Mouse (Mus musculus) intestine, postnatal 0 days (tissue): ENCODE measurements around the gene Dnah6. TPM values are rescaled to one million over a fixed set of nuclear protein-coding genes. Genes with fewer than 3 reads are reported as not detected.

Experiments used
- ATAC-seq: fragments of 200-750 bp; cut with Nextera tagmentation; 2 replicates; pipeline ENCODE4 v1.8.0; 2017; ENCODE audit warnings: mild to moderate bottlenecking, moderate TSS enrichment, moderate library complexity
- H3K27ac ChIP-seq: fragments of 300-500 bp; sonication (generic); 2 replicates; pipeline ENCODE4 v1.5.1; 2014; ENCODE audit warnings: mild to moderate bottlenecking, low read depth, low read length, moderate library complexity
- H3K27me3 ChIP-seq: fragments of 300-500 bp; sonication (generic); replicated peaks from 2 replicates; pipeline ENCODE4 v1.6.1; 2014; ENCODE audit warnings: low read length, mixed read lengths; ENCODE audit not compliant: control insufficient read depth, insufficient read depth
- H3K36me3 ChIP-seq: fragments of 300-500 bp; sonication (generic); 2 replicates; pipeline ENCODE4 v1.6.1; 2014; ENCODE audit warnings: mild to moderate bottlenecking, moderate library complexity; ENCODE audit not compliant: control insufficient read depth, insufficient read depth
- H3K4me1 ChIP-seq: fragments of 300-500 bp; sonication (generic); replicated peaks from 2 replicates; pipeline ENCODE4 v1.6.1; 2014; ENCODE audit warnings: antibody characterized with exemption, low read length, mixed read lengths; ENCODE audit not compliant: control insufficient read depth, insufficient read depth
- H3K4me2 ChIP-seq: fragments of 300-500 bp; sonication (generic); replicated peaks from 2 replicates; pipeline ENCODE4 v1.6.1; 2014; ENCODE audit warnings: low read depth, mild to moderate bottlenecking, moderate library complexity
- H3K4me3 ChIP-seq: fragments of 300-500 bp; sonication (generic); 2 replicates; pipeline ENCODE4 v1.5.1; 2014; ENCODE audit warnings: low read depth, low read length
- H3K9ac ChIP-seq: fragments of 300-500 bp; sonication (generic); 2 replicates; pipeline ENCODE4 v1.6.1; 2014; ENCODE audit warnings: mild to moderate bottlenecking, low read depth, low read length
- H3K9me3 ChIP-seq: fragments of 300-500 bp; sonication (generic); 2 replicates; pipeline ENCODE4 v1.6.1; 2016; ENCODE audit warnings: mixed run types; ENCODE audit not compliant: control insufficient read depth
- CTCF ChIP-seq: sonication (generic); IDR thresholded peaks from 2 replicates; pipeline ENCODE4 v1.5.1; 2016; ENCODE audit warnings: low read depth, mild to moderate bottlenecking, control low read depth, antibody characterized with exemption, moderate library complexity
- WGBS: fragments of 180-500 bp; shearing (Covaris S2); extraction: QIAGEN DNeasy Blood & Tissue Kit; methylation state at CpG from one replicate; pipeline ENCODE4 v1.1.7; 2014; 5-methylcytosine and 5-hydroxymethylcytosine counted together
- polyA plus RNA-seq: library from polyadenylated mRNA; unstranded; fragments of >200 nt; fragmentation: Nextera tagmentation; extraction: Ambion mirVana; gene quantifications from 2 replicates; pipeline ENCODE4 v1.2.1, GENCODE M21; 2015

The Dnah6 gene
- polyA plus RNA-seq, 1 experiment from 2014 or later = 0.09 TPM

DNA sequence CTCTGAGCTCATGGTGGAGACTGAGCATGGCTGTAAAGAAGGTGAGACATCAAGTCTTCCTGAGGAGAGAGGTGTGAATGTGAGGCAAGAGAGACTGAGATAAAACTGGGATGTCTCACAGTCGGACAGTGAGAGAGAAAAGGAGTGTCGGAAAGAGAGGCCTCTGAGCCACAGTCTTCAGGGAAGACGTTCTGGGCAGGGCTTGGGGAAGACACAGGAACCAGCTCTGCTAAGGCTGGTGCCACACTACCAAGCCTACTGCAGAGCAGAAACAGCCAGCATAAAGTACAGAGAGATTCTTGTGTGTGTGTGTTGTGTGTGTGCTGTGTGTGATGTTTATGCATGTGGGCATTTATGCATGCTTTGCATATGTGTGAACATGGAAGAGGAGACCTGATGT, 156.9 kb downstream of the Dnah6 start:
- Histone ChIP-seq H3K9me3 (no peaks in the 10 kb centered on the region), H3K27ac (no peak overlapping the region), H3K4me3 (no peak overlapping the region), H3K4me1 (no peaks in the 10 kb centered on the region), H3K4me2 (no peak overlapping the region), H3K36me3 (no peaks in the 10 kb centered on the region), H3K27me3 (no peaks in the 10 kb centered on the region), H3K9ac (no peak overlapping the region)
- WGBS = 77% methylated on average over 3 of the region's 3 CpGs
- ATAC-seq = no peak
- TF ChIP-seq CTCF = no peak

DNA sequence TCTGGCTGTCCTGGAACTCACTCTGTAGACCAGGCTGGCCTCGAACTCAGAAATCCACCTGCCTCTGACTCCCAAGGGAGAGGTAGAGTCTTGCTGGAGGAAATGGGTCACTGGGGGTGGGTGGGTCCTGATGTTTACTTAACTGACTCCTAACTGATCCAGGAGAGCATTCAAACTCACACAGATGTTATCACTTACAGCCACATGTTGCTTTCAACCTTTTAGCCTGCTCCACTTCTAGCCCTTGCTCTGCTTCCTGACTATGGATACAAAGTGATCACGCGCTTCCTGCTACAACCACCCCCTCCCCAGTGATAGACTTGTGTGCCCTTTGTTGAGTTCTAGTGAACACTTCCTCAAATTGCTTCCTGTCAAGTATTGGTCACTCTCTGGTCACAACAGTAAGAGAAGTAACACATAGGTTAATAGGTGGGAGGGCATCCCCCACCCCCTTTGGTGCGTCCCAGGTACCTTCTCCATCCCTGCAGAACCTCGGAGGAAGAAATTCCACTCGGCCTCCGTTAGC, 161.8 kb downstream of the Dnah6 start:
- 84% methylated on average over 7 of the region's 7 CpGs for WGBS
- Histone ChIP-seq H3K36me3 (no peaks in the 10 kb centered on the region), H3K27ac (no peak overlapping the region), H3K9me3 (no peaks in the 10 kb centered on the region), H3K4me1 (no peaks in the 10 kb centered on the region), H3K9ac (no peak overlapping the region), H3K4me3 (no peak overlapping the region), H3K27me3 (no peaks in the 10 kb centered on the region), H3K4me2 (no peak overlapping the region)
- ATAC-seq = no peak
- no peak for TF ChIP-seq CTCF

DNA sequence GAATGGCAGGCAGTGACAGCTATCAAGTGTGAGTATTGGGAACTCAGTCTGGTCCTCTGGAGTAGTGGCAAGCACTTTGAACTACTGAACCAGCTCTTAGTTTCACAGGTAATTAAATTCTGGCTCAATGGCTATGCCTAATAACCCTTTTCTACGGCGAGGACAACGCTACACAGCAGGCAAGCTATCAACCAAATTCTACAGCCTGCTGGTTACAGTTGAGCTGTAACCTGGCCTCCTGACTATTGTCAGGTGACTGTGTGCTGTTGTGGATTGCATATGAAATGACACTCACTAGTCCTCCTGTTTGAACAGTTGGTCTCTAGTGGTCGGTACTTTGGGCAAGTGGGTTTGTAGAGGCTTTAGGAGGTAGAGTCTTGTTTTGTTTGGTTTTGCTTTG, 162.3 kb downstream of the Dnah6 start:
- Histone ChIP-seq H3K9ac (no peak overlapping the region), H3K9me3 (no peaks in the 10 kb centered on the region), H3K4me3 (no peak overlapping the region), H3K27me3 (no peaks in the 10 kb centered on the region), H3K4me1 (no peaks in the 10 kb centered on the region), H3K4me2 (no peak overlapping the region), H3K27ac (no peak overlapping the region), H3K36me3 (no peaks in the 10 kb centered on the region)
- no peak for ATAC-seq
- 82% methylated on average over 4 of the region's 4 CpGs for WGBS
- TF ChIP-seq CTCF = no peak

DNA sequence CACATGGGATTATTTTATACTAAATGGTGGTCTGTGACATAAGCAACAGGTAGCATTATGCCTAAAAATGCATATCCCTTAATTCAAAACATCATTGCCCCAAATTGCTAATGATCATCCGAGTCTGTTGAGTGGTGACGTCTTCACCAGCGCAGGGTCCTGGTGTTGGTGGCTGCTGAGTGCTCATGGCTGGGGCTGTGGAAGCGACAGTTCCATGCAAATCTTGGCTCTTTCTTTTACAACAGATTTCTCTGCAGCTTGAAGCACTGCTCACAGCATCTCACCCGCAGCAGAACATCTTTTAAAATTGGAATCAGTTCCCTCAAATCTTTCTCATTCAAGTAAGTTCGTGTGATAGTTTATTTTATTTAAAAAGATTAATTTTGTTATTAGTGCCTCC, 166.1 kb downstream of the Dnah6 start:
- no peaks in the 10 kb centered on the region for H3K4me1 ChIP-seq
- H3K27ac ChIP-seq = no peak overlapping the region
- no peak overlapping the region for H3K4me2 ChIP-seq
- H3K9me3 ChIP-seq = no peaks in the 10 kb centered on the region
- TF ChIP-seq CTCF = no peak
- ATAC-seq = no peak
- H3K9ac ChIP-seq = no peak overlapping the region
- H3K4me3 ChIP-seq = no peak overlapping the region
- WGBS = 78% methylated on average over 6 of the region's 6 CpGs
- H3K27me3 ChIP-seq = no peaks in the 10 kb centered on the region
- H3K36me3 ChIP-seq = no peaks in the 10 kb centered on the region

DNA sequence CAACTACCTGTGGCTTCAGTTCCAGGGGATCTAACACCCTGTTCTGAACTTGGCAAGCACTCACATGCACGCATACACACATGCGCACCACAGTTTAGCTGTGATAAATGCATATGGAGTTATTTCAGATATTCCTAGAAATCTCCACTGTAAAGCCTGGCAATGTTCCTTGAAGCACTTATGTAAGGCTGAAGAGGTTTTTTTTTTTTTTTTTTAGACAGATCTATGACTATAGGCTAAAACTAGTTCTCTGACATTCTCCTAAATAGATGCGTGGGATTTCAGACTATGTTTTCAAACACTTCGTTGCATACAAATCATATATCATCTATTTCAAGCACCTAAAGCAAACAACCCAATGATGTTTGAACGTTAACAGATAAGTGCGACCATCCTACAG, 166.6 kb downstream of the Dnah6 start:
- no peak for TF ChIP-seq CTCF
- Histone ChIP-seq H3K9ac (no peak overlapping the region), H3K36me3 (no peaks in the 10 kb centered on the region), H3K27ac (no peak overlapping the region), H3K4me3 (no peak overlapping the region), H3K27me3 (no peaks in the 10 kb centered on the region), H3K4me2 (no peak overlapping the region), H3K4me1 (no peaks in the 10 kb centered on the region), H3K9me3 (no peaks in the 10 kb centered on the region)
- WGBS = 66% methylated on average over 6 of the region's 6 CpGs
- no peak for ATAC-seq

DNA sequence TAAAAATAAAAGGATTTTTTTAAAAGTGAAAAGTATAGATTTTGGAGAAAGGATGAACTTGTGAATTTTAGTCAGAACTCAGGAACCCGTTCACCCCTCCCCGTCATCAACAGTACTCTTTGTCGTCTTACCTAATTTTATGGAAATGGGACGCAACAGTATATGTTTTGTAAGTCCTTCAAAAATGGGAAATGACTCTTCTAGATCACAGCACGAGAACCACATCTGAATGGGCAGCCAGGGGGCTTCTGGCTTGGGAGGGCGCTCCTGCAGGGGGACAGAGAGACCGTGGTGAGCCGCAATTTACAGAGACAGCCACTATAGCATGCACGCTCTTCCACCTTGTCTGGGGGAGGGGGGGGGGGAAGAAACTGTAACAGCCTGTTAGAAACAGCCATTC, 167.9 kb downstream of the Dnah6 start:
- Histone ChIP-seq H3K36me3 (no peaks in the 10 kb centered on the region), H3K9me3 (no peaks in the 10 kb centered on the region), H3K9ac (no peak overlapping the region), H3K4me2 (no peak overlapping the region), H3K27ac (no peak overlapping the region), H3K27me3 (no peaks in the 10 kb centered on the region), H3K4me1 (no peaks in the 10 kb centered on the region), H3K4me3 (no peak overlapping the region)
- TF ChIP-seq CTCF = no peak
- no peak for ATAC-seq
- WGBS = 91% methylated on average over 9 of the region's 9 CpGs

DNA sequence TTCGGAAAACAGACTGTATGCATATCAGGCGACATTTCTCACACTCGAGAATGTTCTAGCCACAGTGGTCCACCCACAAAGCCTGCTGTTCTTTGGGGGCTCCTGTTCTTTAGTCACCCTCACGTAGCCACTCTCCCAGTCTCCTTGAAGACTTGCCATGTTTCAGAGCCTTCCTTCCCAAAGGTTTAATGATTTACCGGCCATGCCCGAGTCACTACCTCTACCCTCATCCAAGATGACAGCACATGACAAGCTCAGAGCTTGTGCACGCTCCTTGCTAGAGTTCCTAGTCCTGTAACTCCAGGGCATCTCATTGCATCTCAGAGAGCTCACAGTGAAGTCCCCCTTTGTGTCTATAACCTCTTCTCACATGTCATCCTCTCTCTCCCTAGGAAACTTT, 174.2 kb downstream of the Dnah6 start:
- Histone ChIP-seq H3K9me3 (no peaks in the 10 kb centered on the region), H3K4me2 (no peak overlapping the region), H3K4me1 (no peaks in the 10 kb centered on the region), H3K36me3 (no peaks in the 10 kb centered on the region), H3K4me3 (no peak overlapping the region), H3K9ac (no peak overlapping the region), H3K27me3 (no peaks in the 10 kb centered on the region), H3K27ac (no peak overlapping the region)
- no peak for ATAC-seq
- no peak for TF ChIP-seq CTCF
- 57% methylated on average over 7 of the region's 7 CpGs for WGBS
